Mouse (Mus musculus) sigmoid colon, adult 10 weeks (tissue): ENCODE results near the gene E2f3. TPM values are rescaled to one million over a fixed set of nuclear protein-coding genes. Genes with fewer than 3 reads are reported as not detected.

Source experiments
- polyA plus RNA-seq: library from polyadenylated mRNA; stranded (reverse); fragments of 350-450 nt; fragmentation: Illumina TruSeq; extraction: RNeasy Lipid Tissue Mini Kit (QIAGEN cat#74804); gene quantifications from one replicate; pipeline ENCODE4 v1.2.3, GENCODE M21; 2014; ENCODE audit warnings: low read depth, low replicate concordance

Gene E2f3
- polyA plus RNA-seq: 16.3 TPM

GRCm38 (mm10) chr13:29985855-29986755 is at the start of gene E2f3:
Gene E2f3, minus strand, starts transcription at chr13:29986063.

Other genes starting within 250 kb of the E2f3 start
- 26.7 TPM for gene Cdkal1, start 130.4 kb downstream of the E2f3 start, polyA plus RNA-seq
- 218 TPM for gene Mboat1, start 150.4 kb upstream of the E2f3 start, polyA plus RNA-seq